Mouse (Mus musculus) c-Kit-positive CD71-negative TER-119-negative erythroid progenitor cells, embryonic 14.5 days (primary cell): ENCODE measurements at regions not wholly inside any gene's neighbourhood (a gene's known extent, or its start where the extent isn't known, plus 50 kb on each side); places are given as distances from the start of the nearest gene placed in this dataset.
A peak's percentile ranks its signal among the peaks of the same experiment; 100 is the strongest.

Source experiments
- DNase-seq: peaks from one replicate; pipeline ENCODE4 v3.0.0-alpha.2; 2013; ENCODE audit warnings: low read depth

DNA sequence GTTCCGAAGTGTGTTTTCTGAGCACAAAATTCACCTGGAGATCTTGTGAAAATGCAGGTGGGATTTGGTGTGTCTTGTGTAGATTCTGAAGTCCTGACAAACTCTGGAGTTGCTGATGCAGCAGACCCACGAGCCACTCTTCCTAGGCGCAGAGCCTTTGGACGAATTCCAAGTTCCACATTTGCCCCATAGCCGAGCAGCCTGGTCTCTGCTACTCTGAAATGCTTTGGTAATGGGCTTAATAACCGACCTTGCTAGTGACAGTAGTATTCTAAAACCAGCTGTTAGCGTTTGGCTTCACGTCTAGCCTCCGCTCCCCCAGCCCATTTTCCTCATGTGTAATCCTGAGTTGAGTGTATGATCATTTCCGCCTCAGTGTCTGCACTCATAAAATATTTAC is 139.5 kb downstream of the Usp46 start:
- DNase-seq, result no peak

DNA sequence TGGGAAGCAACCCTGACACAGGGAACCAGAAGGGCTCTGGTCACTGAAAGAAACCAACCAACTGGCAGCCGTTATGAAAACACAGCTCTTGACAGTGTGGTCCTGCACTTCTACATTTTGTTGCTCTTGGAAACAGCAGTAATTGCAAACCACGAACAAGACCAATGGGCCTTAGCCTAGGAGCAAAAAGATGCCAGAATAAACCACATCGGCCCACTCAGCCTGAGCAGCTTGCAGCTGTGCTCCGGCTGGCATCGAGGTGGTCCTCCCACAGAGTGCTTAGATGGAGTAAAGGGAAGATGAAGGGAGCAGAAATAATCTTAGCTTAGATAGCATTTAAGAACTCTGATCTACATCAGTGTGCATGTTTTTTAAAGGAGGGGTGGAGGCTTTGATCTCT is 138.0 kb downstream of the Usp46 start:
- DNase-seq, result no peak

DNA sequence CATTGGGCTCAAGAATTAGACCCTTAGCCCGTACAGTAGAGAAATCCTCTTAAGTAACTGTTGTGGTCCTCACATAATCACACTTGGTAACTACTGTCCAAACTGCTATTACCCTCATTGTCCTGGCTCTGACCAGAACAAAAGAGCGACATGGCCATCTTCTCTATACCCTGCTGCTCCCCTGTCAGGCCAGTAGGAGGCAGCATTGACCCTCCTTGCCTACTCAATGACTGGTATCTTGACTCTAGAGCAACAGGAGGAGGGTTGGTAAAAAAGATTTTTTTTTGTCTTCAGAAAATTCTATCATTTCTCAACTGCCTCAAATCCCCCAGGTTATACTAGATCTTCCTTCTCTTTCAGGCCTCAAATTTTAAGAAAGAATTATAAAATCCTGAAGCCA is 130.4 kb downstream of the Usp46 start:
- peak; percentile 12 for DNase-seq

DNA sequence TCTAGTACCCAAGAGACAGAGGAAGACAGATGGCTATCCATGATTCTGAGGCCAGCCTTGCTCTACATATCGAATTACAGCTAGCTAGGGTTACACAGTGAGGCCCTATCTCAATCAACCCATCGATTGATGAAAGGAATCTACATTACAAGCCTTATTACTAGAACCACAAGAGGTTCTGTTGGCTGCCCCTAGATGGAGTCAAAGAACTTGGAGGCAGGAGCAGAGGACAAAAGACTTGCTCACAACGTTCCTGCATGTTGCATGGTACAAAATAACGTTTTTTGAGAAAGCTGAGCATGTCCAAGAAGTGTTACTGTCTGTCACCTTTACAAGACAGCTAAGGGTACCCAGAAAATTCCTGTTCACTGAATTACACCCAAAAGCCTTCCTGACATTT is 129.8 kb downstream of the Usp46 start:
- no peak for DNase-seq

DNA sequence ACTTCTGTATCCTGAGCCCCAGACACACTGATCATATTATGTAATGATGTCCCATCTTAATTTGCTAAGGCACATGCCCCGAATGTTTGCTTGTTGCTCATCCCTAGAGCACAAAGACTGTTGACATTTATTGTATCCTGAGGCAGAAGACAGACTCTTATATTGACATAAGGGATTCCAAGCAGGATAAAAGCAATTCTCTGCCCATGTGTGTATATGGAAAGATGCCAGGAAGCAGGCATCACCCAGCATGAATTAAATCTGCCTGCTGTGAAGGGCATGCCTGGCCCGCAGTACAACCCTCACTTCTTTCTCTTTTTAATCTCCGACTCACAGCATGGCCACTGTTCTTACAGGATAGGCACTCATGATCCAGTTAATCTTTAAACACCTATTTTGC is 125.3 kb downstream of the Usp46 start:
- no peak for DNase-seq

DNA sequence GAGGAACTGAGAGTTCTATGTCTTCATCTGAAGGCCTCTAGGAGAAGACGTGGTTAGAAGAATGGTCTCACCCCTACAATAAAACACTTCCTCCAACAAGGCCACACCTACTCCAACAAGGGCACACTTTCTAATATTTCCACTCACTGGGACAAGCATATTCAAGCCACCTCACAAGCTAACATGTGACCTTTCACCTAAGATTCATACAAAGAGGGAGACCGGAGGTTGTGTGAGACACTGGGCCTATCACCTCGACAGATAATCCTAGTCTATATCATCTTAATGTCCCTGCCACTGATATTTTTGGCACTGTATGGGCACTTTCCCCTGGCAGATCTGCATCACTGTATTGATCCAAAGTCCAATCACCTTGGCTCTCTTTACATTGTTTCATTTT is 122.6 kb downstream of the Usp46 start:
- no peak for DNase-seq

DNA sequence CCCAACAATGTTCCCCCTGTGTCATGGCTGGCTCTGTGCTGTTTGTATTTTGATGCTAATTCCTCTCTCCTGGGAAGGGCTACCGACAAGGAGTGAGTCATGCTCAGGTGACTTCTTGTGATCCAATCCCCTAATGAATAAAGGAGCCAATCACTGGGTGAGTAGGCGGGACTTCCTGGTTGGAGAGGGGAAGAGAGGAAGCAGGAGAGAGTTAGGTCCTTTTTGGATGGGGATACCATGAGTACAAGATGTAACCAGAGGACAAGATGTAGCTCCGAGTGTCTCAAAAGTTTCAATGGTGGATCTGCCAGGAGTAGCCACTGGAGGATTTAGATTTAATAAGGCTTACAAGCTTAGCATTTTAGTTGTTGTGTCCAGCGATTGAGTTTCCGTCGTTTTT is 122.1 kb downstream of the Usp46 start:
- DNase-seq, result no peak

DNA sequence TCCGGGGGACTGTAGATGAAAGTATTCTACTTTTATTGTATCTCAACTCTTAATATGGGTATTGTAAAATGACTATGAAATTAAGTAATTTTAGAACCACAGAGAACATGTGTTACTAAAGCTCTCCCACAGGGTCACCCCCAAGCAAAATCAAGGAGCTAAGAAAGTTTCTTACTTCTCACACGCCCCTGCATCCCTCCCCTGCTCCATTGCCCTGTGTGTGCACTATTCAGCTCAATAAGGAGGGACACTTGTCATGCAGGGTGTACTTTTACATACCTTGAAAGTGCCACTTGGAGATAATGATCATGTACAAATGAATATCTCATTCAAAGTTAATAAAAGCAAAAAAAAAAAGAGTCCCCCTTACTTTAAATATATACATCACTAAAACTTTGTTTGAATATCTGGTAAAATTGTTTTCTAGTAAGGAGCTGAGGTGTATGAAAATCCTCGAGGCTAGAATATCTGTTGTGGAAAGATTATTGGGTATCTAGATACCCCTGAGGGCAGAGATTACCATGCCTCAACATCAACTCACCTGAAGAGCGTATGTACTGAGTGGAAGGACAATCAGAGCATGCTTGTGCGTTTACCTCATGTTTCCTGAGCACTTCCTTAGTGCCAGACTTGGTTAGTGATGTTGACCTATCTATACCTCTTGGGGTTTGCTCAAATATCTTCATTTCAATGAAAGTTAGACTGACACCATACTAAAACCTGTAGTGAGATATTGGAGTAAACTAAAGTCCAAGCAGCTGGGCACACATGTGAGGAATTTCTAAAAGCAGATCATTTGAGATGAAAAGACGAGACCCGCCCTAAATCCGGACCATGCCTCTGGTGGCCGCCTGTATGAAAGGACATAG is 120.0 kb downstream of the Usp46 start:
- DNase-seq, result no peak
